In genomic region chr11:85406531-85406930, GRCm38 (mm10) we compare ENCODE assay signal across 18 mouse cellular contexts. TPM values are rescaled to one million over a fixed set of nuclear protein-coding genes. Genes with fewer than 3 reads are reported as not detected.
DNase-seq lines count a peak whose midpoint lies in the region; ATAC-seq and TF ChIP-seq lines count a peak whose summit lies in the region.
"Had no signal": no experiment of that assay in that cellular context is flagged by ENCODE, and none has a peak within 500 bp of the region (broad histone marks: within the 10 kb centered on the region; RNA-seq: fewer than 3 reads in every experiment).

No protein-coding gene starts in this region.

- peak; percentile 29 to 47 for DNase-seq in heart, adult 18-20 months
- peak; percentile 51 for DNase-seq in liver, adult 2 months (ENCODE audit: extremely low read depth, low read depth, low spot score)
- DNase-seq in cerebellum, adult 9-10 months, result peak; percentile 74
- DNase-seq in kidney, postnatal 14 days, result peak; percentile 77
- no peak for DNase-seq in right cerebral cortex, postnatal 4 days
- DNase-seq: gastrocnemius, postnatal 36 days; left cerebral cortex, postnatal 4 days; liver, embryonic 13.5 days; thymus, postnatal 36 days had no signal

- no peak overlapping the region for H3K4me2 ChIP-seq in heart, embryonic 11.5 days
- H3K4me2 ChIP-seq in liver, embryonic 12.5 days, result no peak overlapping the region
- no peak overlapping the region for H3K4me2 ChIP-seq in hindbrain, embryonic 16.5 days (ENCODE audit: low read length)
- H3K4me2 ChIP-seq: embryonic facial prominence, embryonic 13.5 days; liver, embryonic 13.5 days; neural tube, embryonic 15.5 days had no signal

- no peak for ATAC-seq in heart, embryonic 11.5 days (replicated peaks; ENCODE audit: insufficient number of reproducible peaks, low FRiP score, low TSS enrichment)
- no peak for ATAC-seq in liver, embryonic 12.5 days
- no peak for ATAC-seq in hindbrain, embryonic 16.5 days
- ATAC-seq: lung, postnatal 0 days had no signal

- WGBS in heart, embryonic 11.5 days (ENCODE audit: insufficient replicate concordance), result 67% methylated on average over 3 of the region's 3 CpGs
- WGBS in liver, adult 2 months, result 12% methylated on average over 3 of the region's 3 CpGs
- WGBS in liver, embryonic 12.5 days (ENCODE audit: insufficient replicate concordance), result 75% methylated on average over 3 of the region's 3 CpGs
- 59% methylated on average over 3 of the region's 3 CpGs for WGBS in hindbrain, embryonic 16.5 days

- H3K4me3 ChIP-seq in heart, embryonic 11.5 days (ENCODE audit: low read depth, low read length), result no peak overlapping the region
- no peak overlapping the region for H3K4me3 ChIP-seq in liver, adult 2 months (ENCODE audit: insufficient read depth, low read depth, low read length)
- H3K4me3 ChIP-seq in liver, embryonic 12.5 days, result no peak overlapping the region
- H3K4me3 ChIP-seq in hindbrain, embryonic 16.5 days (ENCODE audit: low read length), result no peak overlapping the region
- H3K4me3 ChIP-seq: embryonic facial prominence, embryonic 13.5 days; forebrain, embryonic 10.5 days; liver, embryonic 13.5 days; midbrain, embryonic 10.5 days; neural tube, embryonic 15.5 days had no signal

- no peaks in the 10 kb centered on the region for H3K36me3 ChIP-seq in heart, embryonic 11.5 days (ENCODE audit: control insufficient read depth, insufficient read depth, low read length)
- no peaks in the 10 kb centered on the region; the same call in 1 of the 2 replicates for H3K36me3 ChIP-seq in liver, adult 2 months (ENCODE audit: control insufficient read depth, insufficient read depth, low read length)
- no peaks in the 10 kb centered on the region for H3K36me3 ChIP-seq in liver, embryonic 12.5 days
- no peaks in the 10 kb centered on the region for H3K36me3 ChIP-seq in hindbrain, embryonic 16.5 days (ENCODE audit: control insufficient read depth, insufficient read depth, low read length)
- H3K36me3 ChIP-seq: embryonic facial prominence, embryonic 13.5 days; forebrain, embryonic 10.5 days; liver, embryonic 13.5 days; midbrain, embryonic 10.5 days; neural tube, embryonic 15.5 days had no signal

- H3K9ac ChIP-seq in heart, embryonic 11.5 days (ENCODE audit: low read depth, low read length), result no peak overlapping the region
- no peak overlapping the region for H3K9ac ChIP-seq in liver, adult 2 months (ENCODE audit: low read depth, low read length)
- H3K9ac ChIP-seq in liver, embryonic 12.5 days, result no peak overlapping the region
- no peak overlapping the region for H3K9ac ChIP-seq in hindbrain, embryonic 16.5 days (ENCODE audit: low read depth, low read length)
- H3K9ac ChIP-seq: embryonic facial prominence, embryonic 13.5 days; liver, embryonic 13.5 days; neural tube, embryonic 15.5 days had no signal

- no peak for TF ChIP-seq POLR2A in liver, adult 2 months (IDR thresholded peaks at IDR 0.05; ENCODE audit: extremely low read depth, insufficient read depth, low read length)

- no peak for TF ChIP-seq CTCF in liver, adult 2 months (IDR thresholded peaks at IDR 0.05; ENCODE audit: low read depth, low read length)

- no peaks in the 10 kb centered on the region for H3K9me3 ChIP-seq in heart, embryonic 11.5 days (replicated peaks; ENCODE audit: control insufficient read depth, low read length)
- H3K9me3 ChIP-seq in liver, embryonic 12.5 days (replicated peaks), result no peaks in the 10 kb centered on the region
- no peaks in the 10 kb centered on the region for H3K9me3 ChIP-seq in hindbrain, embryonic 16.5 days (ENCODE audit: control insufficient read depth, low read length)
- H3K9me3 ChIP-seq: embryonic facial prominence, embryonic 13.5 days; forebrain, embryonic 10.5 days; liver, embryonic 13.5 days; midbrain, embryonic 10.5 days; neural tube, embryonic 15.5 days had no signal

- no peaks in the 10 kb centered on the region for H3K4me1 ChIP-seq in heart, embryonic 11.5 days (ENCODE audit: control insufficient read depth, insufficient read depth, low read length)
- 0 out of 2 replicates have a peak, but pooled peaks cover 3% of the 10 kb centered on the region for H3K4me1 ChIP-seq in liver, adult 2 months (ENCODE audit: control insufficient read depth, insufficient read depth, low read length)
- H3K4me1 ChIP-seq in liver, embryonic 12.5 days, result 0 out of 2 replicates have a peak, but pooled peaks cover 3% of the 10 kb centered on the region
- H3K4me1 ChIP-seq in hindbrain, embryonic 16.5 days (ENCODE audit: control insufficient read depth, insufficient read depth, low read depth, low read length), result no peaks in the 10 kb centered on the region
- H3K4me1 ChIP-seq: forebrain, embryonic 10.5 days; midbrain, embryonic 10.5 days; neural tube, embryonic 15.5 days had no signal

- H3K27ac ChIP-seq in heart, embryonic 11.5 days (ENCODE audit: low read depth, low read length), result no peak overlapping the region
- no peak overlapping the region for H3K27ac ChIP-seq in liver, adult 2 months (replicated peaks; ENCODE audit: insufficient read depth, low read depth, low read length)
- H3K27ac ChIP-seq in liver, embryonic 12.5 days, result no peak overlapping the region
- no peak overlapping the region for H3K27ac ChIP-seq in hindbrain, embryonic 16.5 days (ENCODE audit: low read depth, low read length)
- H3K27ac ChIP-seq: embryonic facial prominence, embryonic 13.5 days; forebrain, embryonic 10.5 days; liver, embryonic 13.5 days; midbrain, embryonic 10.5 days; neural tube, embryonic 15.5 days; stomach, postnatal 0 days had no signal

- H3K79me2 ChIP-seq in liver, adult 2 months (ENCODE audit: control insufficient read depth, insufficient read depth, low read length), result peaks cover 6% of the 10 kb centered on the region; the same call in 1 of the 2 replicates

- H3K27me3 ChIP-seq in heart, embryonic 11.5 days (ENCODE audit: control insufficient read depth, insufficient read depth, low read length), result no peaks in the 10 kb centered on the region
- H3K27me3 ChIP-seq in liver, adult 2 months (ENCODE audit: control insufficient read depth, insufficient read depth, low read length), result no peaks in the 10 kb centered on the region
- no peaks in the 10 kb centered on the region for H3K27me3 ChIP-seq in liver, embryonic 12.5 days (replicated peaks)
- no peaks in the 10 kb centered on the region for H3K27me3 ChIP-seq in hindbrain, embryonic 16.5 days (replicated peaks; ENCODE audit: control insufficient read depth, insufficient read depth, low read length)
- H3K27me3 ChIP-seq: embryonic facial prominence, embryonic 13.5 days; liver, embryonic 13.5 days; neural tube, embryonic 15.5 days had no signal

RNA-seq across cellular contexts. Expression of gene Bcas3, which starts 53.6 kb away (rescaled TPM):
- total RNA-seq in heart, adult 18-20 months (2021), result 10 to 100 TPM; 33.6 to 40.6 TPM
- 22.1 and 22.8 TPM in 2 replicates for polyA plus RNA-seq in heart, embryonic 11.5 days (2014; fragmentation: Nextera tagmentation; extraction: Ambion mirVana)
- total RNA-seq in liver, adult 2 months (2014; rRNA removed), result 21.4 and 25.4 TPM in 2 replicates
- polyA plus RNA-seq in liver, adult 2 months (2012; rRNA removed), result 16.5 and 19.5 TPM in 2 replicates
- polyA plus RNA-seq in liver, embryonic 12.5 days (2016; fragmentation: Nextera tagmentation; extraction: Ambion mirVana), result 18.2 and 23.4 TPM in 2 replicates
- polyA plus RNA-seq in hindbrain, embryonic 16.5 days (2015; fragmentation: Nextera tagmentation; extraction: Ambion mirVana), result 29.7 and 38.7 TPM in 2 replicates
